Mouse (Mus musculus) neural tube, embryonic 10.5 days (tissue): ENCODE data around the gene Lfng.

Source experiments
- DNase-seq: peaks from one replicate; pipeline ENCODE4 v3.0.0-alpha.2; 2017; ENCODE audit warnings: low spot score; ENCODE audit errors: extremely low spot score

The Lfng gene

GRCm38 (mm10) chr5:140589082-140589774 is 17.9 kb upstream of the Lfng start:
- no peak for DNase-seq

GRCm38 (mm10) chr5:140594846-140595245 is 12.3 kb upstream of the Lfng start:
- no peak for DNase-seq

GRCm38 (mm10) chr5:140596426-140596825 is 10.7 kb upstream of the Lfng start:
- DNase-seq, result no peak

- DNase-seq, result no peak
Measured at GRCm38 (mm10) chr5:140596927-140597588, 10.1 kb upstream of the Lfng start.

GRCm38 (mm10) chr5:140597787-140598186 is 9.3 kb upstream of the Lfng start:
- DNase-seq, result no peak

- no peak for DNase-seq
Measured at GRCm38 (mm10) chr5:140599939-140600338, 7.2 kb upstream of the Lfng start.

- DNase-seq, result no peak
Measured at GRCm38 (mm10) chr5:140601712-140602111, 5.4 kb upstream of the Lfng start.

- DNase-seq, result no peak
Measured at GRCm38 (mm10) chr5:140602540-140602939, 4.6 kb upstream of the Lfng start.

- DNase-seq, result no peak
Measured at GRCm38 (mm10) chr5:140604386-140604785, 2.7 kb upstream of the Lfng start.

- DNase-seq, result no peak
Measured at GRCm38 (mm10) chr5:140605228-140605627, 1.9 kb upstream of the Lfng start.

GRCm38 (mm10) chr5:140606386-140606785 is 734 bp upstream of the Lfng start:
- DNase-seq, result peak; percentile 62

GRCm38 (mm10) chr5:140607836-140608633 is 915 bp downstream of the Lfng start:
- DNase-seq, result peak; percentile 38

GRCm38 (mm10) chr5:140608634-140609015 is 1.5 kb downstream of the Lfng start:
- peak; percentile 60 for DNase-seq

- peak; percentile 39 for DNase-seq
Measured at GRCm38 (mm10) chr5:140609511-140610272, 2.6 kb downstream of the Lfng start.

- DNase-seq, result no peak
Measured at GRCm38 (mm10) chr5:140610273-140611011, 3.3 kb downstream of the Lfng start.

- peak; percentile 80 for DNase-seq
Measured at GRCm38 (mm10) chr5:140611021-140611583, 4.0 kb downstream of the Lfng start.

GRCm38 (mm10) chr5:140611611-140612185 is 4.6 kb downstream of the Lfng start:
- peak; percentile 68 for DNase-seq

GRCm38 (mm10) chr5:140612191-140612590 is 5.1 kb downstream of the Lfng start:
- DNase-seq, result no peak

- DNase-seq, result no peak
Measured at GRCm38 (mm10) chr5:140614141-140614540, 7.0 kb downstream of the Lfng start.

- no peak for DNase-seq
Measured at GRCm38 (mm10) chr5:140614837-140615236, 7.7 kb downstream of the Lfng start.
